Mouse (Mus musculus) stomach, embryonic 16.5 days (tissue): ENCODE data around the gene Dnajc12. TPM values are rescaled to one million over a fixed set of nuclear protein-coding genes. Genes with fewer than 3 reads are reported as not detected.
"Not testable (repeated sequence)": the region's sequence is repeated elsewhere in the genome, so short reads cannot be mapped to it uniquely, and the experiment has no call there.

Experiments
- ATAC-seq: fragments of 200-750 bp; cut with Nextera tagmentation; 2 replicates; pipeline ENCODE4 v1.8.0; 2017; ENCODE audit warnings: moderate number of reproducible peaks, moderate TSS enrichment; ENCODE audit not compliant: insufficient read depth, low FRiP score
- H3K27ac ChIP-seq: fragments of 300-500 bp; sonication (generic); 2 replicates; pipeline ENCODE4 v1.5.1; 2014; ENCODE audit warnings: low read length
- H3K27me3 ChIP-seq: fragments of 300-500 bp; sonication (generic); 2 replicates; pipeline ENCODE4 v1.6.1; 2014; ENCODE audit warnings: low read length, control low read depth, mixed read lengths; ENCODE audit not compliant: control insufficient read depth, insufficient read depth
- H3K36me3 ChIP-seq: fragments of 300-500 bp; sonication (generic); 2 replicates; pipeline ENCODE4 v1.6.1; 2014; ENCODE audit warnings: low read length; ENCODE audit not compliant: control insufficient read depth, insufficient read depth
- H3K4me1 ChIP-seq: fragments of 300-500 bp; sonication (generic); 2 replicates; pipeline ENCODE4 v1.6.1; 2014; ENCODE audit warnings: low read length, control low read depth, mixed read lengths; ENCODE audit not compliant: control insufficient read depth, insufficient read depth
- H3K4me2 ChIP-seq: fragments of 300-500 bp; sonication (generic); 2 replicates; pipeline ENCODE4 v1.6.1; 2014; ENCODE audit warnings: low read depth, low read length, mixed read lengths
- H3K4me3 ChIP-seq: fragments of 300-500 bp; sonication (generic); replicated peaks from 2 replicates; pipeline ENCODE4 v1.5.1; 2014; ENCODE audit warnings: mild to moderate bottlenecking, low read length
- H3K9ac ChIP-seq: fragments of 300-500 bp; sonication (generic); 2 replicates; pipeline ENCODE4 v1.6.1; 2014; ENCODE audit warnings: low read length
- H3K9me3 ChIP-seq: fragments of 300-500 bp; sonication (generic); replicated peaks from 2 replicates; pipeline ENCODE4 v1.6.1; 2016; ENCODE audit warnings: low read length, control low read depth; ENCODE audit not compliant: control insufficient read depth
- WGBS: fragments of 180-500 bp; shearing (Covaris S2); extraction: QIAGEN DNeasy Blood & Tissue Kit; methylation state at CpG from one replicate; pipeline ENCODE4 v1.1.7; 2014; 5-methylcytosine and 5-hydroxymethylcytosine counted together
- polyA plus RNA-seq: library from polyadenylated mRNA; unstranded; fragments of >200 nt; fragmentation: Nextera tagmentation; extraction: Ambion mirVana; gene quantifications from 2 replicates; pipeline ENCODE4 v1.2.1, GENCODE M21; 2015

Gene Dnajc12
- polyA plus RNA-seq, 1 experiment from 2014 or later, result 9.7 TPM

DNA sequence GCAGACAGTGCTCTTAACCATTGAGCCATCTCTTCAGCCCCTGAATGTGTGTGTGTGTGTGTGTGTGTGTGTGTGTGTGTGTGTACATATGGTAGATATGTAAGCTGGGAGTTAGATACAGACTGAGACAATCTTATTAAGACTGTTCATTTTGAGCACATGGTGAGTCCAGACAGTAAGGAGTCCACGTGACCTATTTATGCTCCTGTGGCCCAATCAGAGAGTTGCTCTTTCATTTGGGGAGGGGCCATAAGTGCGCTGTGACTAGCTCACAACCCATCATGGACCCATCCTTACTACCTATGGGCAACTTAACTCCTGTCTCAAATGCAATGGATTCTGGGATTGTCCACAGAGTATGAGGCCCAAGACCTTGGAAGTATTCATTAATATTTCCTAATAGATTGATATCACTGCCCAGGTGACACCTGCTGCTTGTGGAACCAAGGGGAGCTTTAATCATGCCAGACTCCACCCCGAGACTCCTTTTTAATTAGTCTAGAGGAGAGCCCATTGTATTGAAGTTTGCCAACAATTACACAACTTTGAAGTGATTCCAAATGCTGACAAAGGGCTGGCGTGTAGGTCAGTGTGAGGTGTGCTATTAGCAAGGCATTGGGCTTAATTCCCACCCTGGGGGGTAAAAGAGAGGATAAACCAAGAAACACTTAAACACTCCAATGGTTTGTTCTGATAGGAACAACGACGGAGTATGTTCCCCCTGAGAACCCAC lies 3.1 kb upstream of the Dnajc12 start:
- H3K27me3 ChIP-seq, result no peaks in the 10 kb centered on the region
- no peak overlapping the region for H3K4me2 ChIP-seq
- no peaks in the 10 kb centered on the region for H3K36me3 ChIP-seq
- 68% methylated on average over 6 of the region's 6 CpGs for WGBS
- H3K9me3 ChIP-seq, result no peaks in the 10 kb centered on the region
- ATAC-seq, result no peak
- no peak overlapping the region for H3K9ac ChIP-seq
- H3K4me3 ChIP-seq, result no peak overlapping the region
- H3K27ac ChIP-seq, result no peak overlapping the region
- 0 out of 2 replicates have a peak, but pooled peaks cover 5% of the 10 kb centered on the region for H3K4me1 ChIP-seq

DNA sequence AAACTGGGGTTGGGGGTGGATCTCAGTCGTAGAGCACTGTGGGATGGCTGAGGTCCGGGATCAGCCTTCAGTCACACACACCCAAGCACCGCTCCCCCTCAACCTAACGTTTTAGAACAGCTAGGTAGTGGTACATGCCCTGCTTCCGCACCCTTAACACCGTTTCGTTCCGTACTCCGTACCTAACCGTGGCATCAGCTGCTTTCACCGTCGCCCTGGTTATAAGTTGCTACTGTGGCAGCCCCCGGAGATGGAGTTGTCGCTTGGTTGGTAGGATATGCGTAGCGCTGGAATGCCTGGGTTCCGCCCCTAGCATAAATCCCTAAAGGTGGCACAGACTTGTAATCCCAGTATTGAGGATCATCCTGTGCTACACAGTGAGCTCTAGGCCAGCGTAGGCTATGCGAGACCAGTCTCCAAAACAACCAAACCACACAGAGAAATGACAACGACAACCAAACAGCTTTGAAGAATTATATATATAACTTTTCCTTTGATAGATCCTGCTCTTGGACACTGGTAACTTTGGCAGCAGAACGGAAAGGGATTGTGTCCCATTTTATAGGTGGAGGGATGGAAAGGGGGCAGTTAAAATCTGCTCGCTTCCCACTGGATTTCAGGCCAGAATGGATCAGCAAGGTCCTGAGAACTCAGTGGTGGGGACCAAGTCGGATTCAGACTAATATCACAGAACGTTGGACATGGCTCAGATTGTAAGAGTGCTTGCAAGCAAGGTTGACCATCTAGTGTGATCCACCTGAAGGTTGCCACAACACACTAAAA lies 554 bp upstream of the Dnajc12 start, which contains the start of gene Sirt1:
Sirt1 (minus strand) TSS at position 207 of the 783 bp plus-strand sequence.
- ATAC-seq, result no peak
- Histone ChIP-seq H3K4me2 (peak within 1 kb of the TSS; percentile 93), H3K27me3 (no peaks in the 10 kb centered on the region), H3K9ac (peak within 1 kb of the TSS; percentile 82), H3K9me3 (no peaks in the 10 kb centered on the region), H3K36me3 (no peaks in the 10 kb centered on the region), H3K27ac (peak within 1 kb of the TSS; percentile 51), H3K4me3 (peak within 1 kb of the TSS; percentile 66), H3K4me1 (0 out of 2 replicates have a peak, but pooled peaks cover 5% of the 10 kb centered on the region)
- WGBS, result 3% methylated on average over 24 of the region's 24 CpGs

DNA sequence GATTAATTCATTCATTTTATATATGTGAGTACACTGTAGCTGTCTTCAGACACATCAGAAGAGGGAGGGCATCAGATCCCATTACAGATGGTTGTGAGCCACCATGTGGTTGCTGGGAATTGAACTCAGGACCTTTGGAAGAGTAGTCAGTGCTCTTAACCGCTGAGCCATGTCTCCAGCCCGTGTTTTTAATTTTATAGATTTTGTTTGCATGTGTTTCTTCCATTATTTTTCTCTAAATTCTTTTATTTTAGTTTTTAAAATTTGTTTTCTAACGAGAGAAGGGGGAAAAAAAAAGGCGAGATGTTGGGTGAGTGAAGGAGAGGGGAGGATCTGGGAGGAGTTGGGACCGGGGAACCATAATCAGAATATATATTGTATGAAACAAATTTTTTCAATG lies 3.7 kb downstream of the Dnajc12 start:
- H3K4me1 ChIP-seq, H3K9me3 ChIP-seq, H3K36me3 ChIP-seq, H3K27ac ChIP-seq, ATAC-seq, H3K27me3 ChIP-seq, H3K9ac ChIP-seq: not testable (repeated sequence)
- WGBS, result 27% methylated on average over 5 of the region's 5 CpGs
- Histone ChIP-seq H3K4me3 (peak overlapping the region; percentile 69), H3K4me2 (peak overlapping the region; percentile 77)

DNA sequence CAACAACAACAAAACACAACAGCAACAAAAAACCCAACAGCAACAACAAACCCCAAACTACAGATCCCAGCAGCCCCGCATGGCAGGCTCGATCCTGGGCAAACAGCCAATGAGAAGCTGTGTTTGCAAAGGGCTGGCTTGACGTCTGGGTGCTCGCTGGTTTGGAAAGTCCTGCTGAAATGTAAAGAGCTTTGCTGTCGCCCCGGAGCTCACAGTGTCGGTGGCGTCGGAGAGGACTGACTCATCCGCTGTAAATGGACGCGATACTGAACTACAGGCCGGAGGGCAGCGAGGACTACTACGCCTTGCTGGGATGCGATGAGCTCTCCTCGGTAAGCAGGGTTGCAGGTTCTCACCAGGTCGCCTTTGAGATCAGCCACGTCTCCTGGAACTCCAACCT lies 4.2 kb downstream of the Dnajc12 start:
- Histone ChIP-seq H3K4me3 (peak overlapping the region; percentile 69), H3K9ac (peak overlapping the region; percentile 79), H3K27ac (peak overlapping the region; percentile 64), H3K27me3 (no peaks in the 10 kb centered on the region), H3K4me1 (0 out of 2 replicates have a peak, but pooled peaks cover 5% of the 10 kb centered on the region), H3K4me2 (peak overlapping the region; percentile 77), H3K9me3 (no peaks in the 10 kb centered on the region), H3K36me3 (no peaks in the 10 kb centered on the region)
- 0% methylated on average over 19 of the region's 19 CpGs for WGBS
- ATAC-seq, result peak; percentile 75

DNA sequence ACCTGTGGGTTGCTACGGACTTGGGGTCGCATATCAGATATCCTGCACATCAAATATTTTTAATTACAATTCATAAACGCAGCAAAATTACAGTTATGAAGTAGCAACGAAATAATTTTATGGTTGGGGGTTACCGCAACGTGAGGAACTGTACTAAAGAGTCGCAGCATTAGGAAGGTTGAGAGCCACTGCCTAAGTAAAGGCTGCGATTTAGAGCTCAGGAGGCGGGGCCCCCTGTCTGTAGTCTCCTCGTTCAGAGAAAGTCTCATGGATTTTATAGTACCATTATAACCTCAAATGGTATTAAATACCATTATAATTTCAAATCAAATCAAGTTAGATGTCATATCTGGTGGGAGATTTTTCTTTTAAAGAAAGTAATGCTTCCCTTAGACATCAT lies 4.7 kb downstream of the Dnajc12 start:
- Histone ChIP-seq H3K4me3 (peak overlapping the region; percentile 69), H3K27ac (no peak overlapping the region), H3K27me3 (no peaks in the 10 kb centered on the region), H3K9ac (peak overlapping the region; percentile 79), H3K9me3 (no peaks in the 10 kb centered on the region), H3K4me1 (0 out of 2 replicates have a peak, but pooled peaks cover under 1% of the 10 kb centered on the region), H3K4me2 (peak overlapping the region; percentile 77), H3K36me3 (no peaks in the 10 kb centered on the region)
- WGBS, result 3% methylated on average over 10 of the region's 10 CpGs
- ATAC-seq, result no peak

DNA sequence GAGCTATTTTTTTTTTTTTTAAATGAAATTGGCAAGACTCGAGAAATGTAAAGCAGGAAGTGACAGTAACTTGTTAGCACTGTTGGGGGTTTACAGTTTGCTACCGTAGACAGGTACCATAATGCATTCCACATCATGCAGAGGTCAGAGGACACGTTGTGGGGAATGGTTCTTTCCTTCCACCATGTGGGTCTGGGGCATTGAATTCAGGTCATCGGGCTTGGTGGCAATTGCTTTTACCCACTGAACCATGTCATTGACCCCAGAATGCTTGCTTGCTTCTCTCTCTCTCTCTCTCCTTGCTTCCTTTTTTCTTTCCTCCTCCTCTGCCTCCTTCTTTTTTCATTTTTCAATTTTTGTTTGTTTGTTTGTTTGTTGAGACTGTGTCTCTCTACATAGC lies 6.7 kb downstream of the Dnajc12 start:
- Histone ChIP-seq H3K4me3 (no peak overlapping the region), H3K4me2 (no peak overlapping the region), H3K36me3 (no peaks in the 10 kb centered on the region), H3K27me3 (no peaks in the 10 kb centered on the region), H3K9ac (no peak overlapping the region), H3K27ac (no peak overlapping the region), H3K9me3 (no peaks in the 10 kb centered on the region), H3K4me1 (no peaks in the 10 kb centered on the region)
- no peak for ATAC-seq
- WGBS, result 56% methylated on average over 4 of the region's 4 CpGs

DNA sequence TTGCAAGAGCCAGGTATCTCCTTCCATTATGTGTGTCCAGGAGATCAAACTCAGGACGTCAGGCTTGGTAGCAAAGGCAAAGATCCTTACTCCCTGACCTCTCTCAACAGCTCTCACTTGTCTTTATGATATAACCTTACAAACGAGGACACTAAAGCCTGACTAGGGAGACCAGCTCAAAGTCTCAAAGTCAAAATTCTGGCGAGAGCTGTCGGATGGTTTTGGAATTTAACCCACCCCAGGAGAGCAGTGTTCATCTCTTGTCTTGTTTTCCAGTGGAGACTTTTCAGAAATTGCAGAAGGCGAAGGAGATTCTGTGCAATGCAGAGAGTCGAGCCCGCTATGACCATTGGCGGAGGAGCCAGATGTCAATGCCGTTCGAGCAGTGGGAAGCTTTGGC lies 14.7 kb downstream of the Dnajc12 start:
- WGBS, result 89% methylated on average over 10 of the region's 10 CpGs
- H3K4me3 ChIP-seq, result no peak overlapping the region

DNA sequence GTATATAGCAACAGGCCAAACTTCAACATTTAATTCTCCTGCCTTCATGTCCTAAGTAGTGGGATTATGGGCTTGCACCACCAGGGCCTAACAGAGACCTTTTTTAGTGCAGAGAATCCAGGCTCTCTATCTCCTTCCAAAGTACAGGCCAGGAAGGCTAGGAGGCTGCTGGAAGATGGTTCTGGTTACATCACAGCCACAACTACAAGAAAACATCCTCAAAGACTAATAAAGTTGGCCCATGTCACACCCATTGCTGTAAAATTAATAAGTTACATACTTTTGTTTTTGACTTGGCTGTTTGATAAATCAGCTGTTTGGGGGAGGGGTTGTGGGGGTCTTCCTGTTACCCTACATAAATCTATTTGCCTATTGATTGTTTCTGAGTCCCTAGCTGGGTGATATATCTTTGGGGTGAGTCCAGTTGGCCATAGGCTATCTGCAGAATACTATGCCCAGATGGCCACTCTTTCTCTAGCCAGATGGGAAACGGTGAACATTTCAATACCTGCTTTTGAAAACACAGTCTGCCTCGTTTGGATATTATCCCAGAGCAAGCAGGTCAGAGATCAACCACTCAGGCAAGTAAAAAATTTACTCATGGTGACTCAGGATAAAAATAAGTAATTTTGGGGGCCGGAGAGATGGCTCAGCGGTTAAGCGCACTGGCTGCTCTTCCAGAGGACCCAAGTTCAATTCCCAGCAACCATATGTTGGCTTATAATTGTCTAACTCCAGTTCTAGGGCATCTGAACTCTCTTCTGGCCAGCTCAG lies 20.7 kb downstream of the Dnajc12 start:
- no peak overlapping the region for H3K9ac ChIP-seq
- H3K4me2 ChIP-seq, result no peak overlapping the region
- no peak overlapping the region for H3K4me3 ChIP-seq
- ATAC-seq, result no peak
- H3K27ac ChIP-seq, result no peak overlapping the region
- no peaks in the 10 kb centered on the region for H3K27me3 ChIP-seq
- 77% methylated on average over 5 of the region's 5 CpGs for WGBS
- H3K36me3 ChIP-seq, result no peaks in the 10 kb centered on the region
- H3K4me1 ChIP-seq, result no peaks in the 10 kb centered on the region
- no peaks in the 10 kb centered on the region for H3K9me3 ChIP-seq

More for the DNA sequence above, 14.7 kb downstream of the Dnajc12 start:
- ATAC-seq, result no peak
- Histone ChIP-seq H3K9ac (no peak overlapping the region), H3K4me2 (no peak overlapping the region), H3K27ac (no peak overlapping the region), H3K4me1 (no peaks in the 10 kb centered on the region), H3K9me3 (no peaks in the 10 kb centered on the region), H3K36me3 (no peaks in the 10 kb centered on the region), H3K27me3 (no peaks in the 10 kb centered on the region)
